Mouse (Mus musculus) midbrain, postnatal 0 days (tissue): ENCODE results near the gene Lrmp. TPM values are rescaled to one million over a fixed set of nuclear protein-coding genes. Genes with fewer than 3 reads are reported as not detected.

Experiments
- ATAC-seq: fragments of 200-750 bp; cut with Nextera tagmentation; 2 replicates; pipeline ENCODE4 v1.8.0; 2017; ENCODE audit warnings: moderate number of reproducible peaks, mild to moderate bottlenecking, moderate TSS enrichment, moderate library complexity; ENCODE audit not compliant: low FRiP score
- DNase-seq: peaks from one replicate; pipeline ENCODE4 v3.0.0-alpha.2; 2015; ENCODE audit warnings: low spot score
- H3K27ac ChIP-seq: fragments of 300-500 bp; sonication (generic); 2 replicates; pipeline ENCODE4 v1.5.1; 2014; ENCODE audit warnings: low read depth, mild to moderate bottlenecking, low read length, mixed read lengths
- H3K27me3 ChIP-seq: fragments of 300-500 bp; sonication (generic); 2 replicates; pipeline ENCODE4 v1.6.1; 2014; ENCODE audit warnings: low read length, control low read depth, mixed read lengths; ENCODE audit not compliant: insufficient read depth
- H3K36me3 ChIP-seq: fragments of 300-500 bp; sonication (generic); 2 replicates; pipeline ENCODE4 v1.6.1; 2014; ENCODE audit warnings: low read length, control low read depth, mixed read lengths; ENCODE audit not compliant: insufficient read depth
- H3K4me1 ChIP-seq: fragments of 300-500 bp; sonication (generic); 2 replicates; pipeline ENCODE4 v1.6.1; 2014; ENCODE audit warnings: mild to moderate bottlenecking, control low read depth, antibody characterized with exemption, low read length, mixed read lengths; ENCODE audit not compliant: insufficient read depth
- H3K4me2 ChIP-seq: fragments of 300-500 bp; sonication (generic); 2 replicates; pipeline ENCODE4 v1.6.1; 2014; ENCODE audit warnings: low read depth, mild to moderate bottlenecking, low read length, mixed read lengths; ENCODE audit not compliant: poor library complexity, severe bottlenecking
- H3K4me3 ChIP-seq: fragments of 300-500 bp; sonication (generic); 2 replicates; pipeline ENCODE4 v1.5.1; 2014; ENCODE audit warnings: low read depth, mild to moderate bottlenecking, low read length, moderate library complexity
- H3K9ac ChIP-seq: fragments of 300-500 bp; sonication (generic); replicated peaks from 2 replicates; pipeline ENCODE4 v1.6.1; 2014; ENCODE audit warnings: mild to moderate bottlenecking, low read length, moderate library complexity, mixed read lengths; ENCODE audit not compliant: poor library complexity, severe bottlenecking
- H3K9me3 ChIP-seq: fragments of 300-500 bp; sonication (generic); 2 replicates; pipeline ENCODE4 v1.6.1; 2016; ENCODE audit warnings: low read length, control low read depth
- CTCF ChIP-seq: IDR thresholded peaks from 2 replicates; pipeline ENCODE4 v1.5.1; 2016; ENCODE audit warnings: antibody characterized with exemption, mild to moderate bottlenecking
- WGBS: fragments of 180-500 bp; shearing (Covaris S2); extraction: QIAGEN DNeasy Blood & Tissue Kit; methylation state at CpG from one replicate; pipeline ENCODE4 v1.1.7; 2014; 5-methylcytosine and 5-hydroxymethylcytosine counted together
- polyA plus RNA-seq: library from polyadenylated mRNA; unstranded; fragments of >200 nt; fragmentation: Nextera tagmentation; extraction: Ambion mirVana; gene quantifications from 2 replicates; pipeline ENCODE4 v1.2.1, GENCODE M21; 2015
- total RNA-seq: library from RNA; depleted of rRNA; stranded (reverse); fragments of >200 nt; gene quantifications from 2 replicates; pipeline ENCODE4 v1.2.3, GENCODE M21; 2014

The Lrmp gene
- total and polyA plus RNA-seq, 2 experiments from 2014 or later: 0.59 to 1.8 TPM

DNA sequence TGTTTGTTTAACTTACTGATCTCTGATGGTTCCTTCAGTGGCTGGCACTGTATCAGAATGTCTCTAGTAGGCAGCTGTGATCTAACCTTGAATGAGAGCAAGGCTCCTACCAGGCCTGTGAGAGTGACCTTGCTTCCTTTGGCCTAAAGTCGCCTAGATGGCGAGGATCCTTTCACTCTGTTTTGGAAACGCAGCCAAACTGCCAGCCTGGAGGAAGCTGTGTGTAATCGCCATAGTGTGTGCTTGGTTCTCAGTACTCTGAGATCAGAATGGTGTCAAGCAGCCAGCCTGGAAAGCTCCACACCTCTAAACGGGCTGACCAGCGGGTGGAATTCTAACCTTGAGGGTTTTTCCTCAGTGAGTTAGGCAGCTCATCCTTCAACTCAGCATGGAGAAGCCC, 2.6 kb upstream of the Lrmp start:
- no peaks in the 10 kb centered on the region for H3K27me3 ChIP-seq
- no peak overlapping the region for H3K27ac ChIP-seq
- no peak overlapping the region for H3K4me3 ChIP-seq
- H3K9me3 ChIP-seq: no peaks in the 10 kb centered on the region
- H3K4me1 ChIP-seq: no peaks in the 10 kb centered on the region
- 72% methylated on average over 6 of the region's 6 CpGs for WGBS
- DNase-seq (no peak), ATAC-seq (no peak)
- no peaks in the 10 kb centered on the region for H3K36me3 ChIP-seq
- TF ChIP-seq CTCF: no peak
- H3K9ac ChIP-seq: no peak overlapping the region
- no peak overlapping the region for H3K4me2 ChIP-seq

DNA sequence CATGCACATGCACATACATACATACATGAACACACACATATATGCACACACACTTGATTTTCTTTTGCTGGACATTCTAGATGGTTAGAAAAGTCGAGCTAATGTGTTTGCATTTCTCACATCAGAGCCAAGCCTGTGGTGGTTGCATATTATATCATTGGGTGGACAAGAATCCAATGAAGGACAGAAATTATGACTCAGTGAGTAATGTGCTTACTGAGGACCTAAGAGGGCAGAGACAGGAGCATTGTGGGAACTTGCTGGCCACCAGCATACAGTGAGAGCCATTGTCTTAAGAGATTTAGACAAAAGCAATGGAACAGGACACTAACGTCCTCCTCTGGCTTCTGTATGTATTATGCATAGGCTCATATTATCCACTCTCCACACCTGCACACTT, 892 bp upstream of the Lrmp start:
- Histone ChIP-seq H3K36me3 (no peaks in the 10 kb centered on the region), H3K9ac (no peak overlapping the region), H3K4me3 (no peak overlapping the region), H3K9me3 (no peaks in the 10 kb centered on the region), H3K4me1 (no peaks in the 10 kb centered on the region), H3K27me3 (no peaks in the 10 kb centered on the region), H3K27ac (no peak overlapping the region), H3K4me2 (no peak overlapping the region)
- 88% methylated on average over 2 of the region's 2 CpGs for WGBS
- DNase-seq (no peak), ATAC-seq (no peak)
- no peak for TF ChIP-seq CTCF

DNA sequence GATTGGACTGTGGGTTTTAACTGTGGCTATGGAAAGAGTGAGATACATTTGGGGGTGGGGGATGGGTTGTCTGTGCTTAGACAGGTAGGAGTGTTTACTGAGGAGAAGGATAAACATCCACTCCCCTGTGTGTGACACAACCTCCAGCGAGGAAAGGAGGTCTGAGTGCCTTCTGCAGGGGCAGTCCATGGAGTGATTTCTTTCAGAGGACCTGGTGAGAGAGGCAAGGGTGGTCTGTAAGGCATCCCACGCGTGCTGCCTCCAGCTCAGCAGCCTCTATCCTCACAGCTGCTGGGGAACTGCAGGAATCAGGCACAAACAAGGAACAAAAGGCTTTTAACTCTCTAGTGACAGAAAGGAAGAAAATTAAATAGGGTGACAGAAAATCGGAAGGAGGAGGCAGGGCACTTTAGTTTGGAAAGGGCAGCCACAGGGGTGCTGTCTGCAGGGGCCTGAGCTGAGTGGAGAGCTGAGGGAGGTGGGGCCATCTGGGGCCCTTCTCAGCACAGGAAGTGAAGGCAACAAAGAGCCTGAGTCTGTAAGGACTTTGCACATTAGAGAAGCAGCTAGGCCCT, 732 bp downstream of the Lrmp start:
- whole genome bisulfite sequencing: 15% methylated on average over 4 of the region's 4 CpGs

DNA sequence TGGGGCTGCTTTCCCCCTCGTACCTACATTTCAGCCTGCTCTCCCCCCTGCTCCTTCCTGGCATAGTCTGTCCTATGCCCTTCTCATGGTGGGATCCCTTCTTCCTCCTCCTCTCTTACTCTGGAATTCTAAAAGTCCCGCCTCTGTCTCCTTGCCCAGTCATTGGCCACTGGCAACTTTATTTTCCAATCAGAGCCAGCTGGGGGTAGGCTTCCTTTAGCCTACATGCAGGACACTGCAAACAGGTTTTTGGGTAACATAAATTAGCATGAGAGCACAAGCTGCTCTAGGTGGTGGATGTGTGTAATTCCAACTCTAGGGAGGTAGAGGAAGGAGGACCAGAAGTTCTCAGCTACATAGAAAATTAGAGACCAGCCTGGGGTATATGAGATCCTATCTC, 4.6 kb downstream of the Lrmp start:
- DNase-seq (no peak), ATAC-seq (no peak)
- Histone ChIP-seq H3K27me3 (0 out of 2 replicates have a peak, but pooled peaks cover 3% of the 10 kb centered on the region), H3K4me1 (no peaks in the 10 kb centered on the region), H3K9ac (no peak overlapping the region), H3K36me3 (no peaks in the 10 kb centered on the region), H3K27ac (no peak overlapping the region), H3K4me3 (no peak overlapping the region), H3K9me3 (no peaks in the 10 kb centered on the region), H3K4me2 (no peak overlapping the region)
- WGBS: 70% methylated on average over 2 of the region's 2 CpGs
- TF ChIP-seq CTCF: no peak

More for the DNA sequence above, 732 bp downstream of the Lrmp start:
- no peaks in the 10 kb centered on the region for H3K27me3 ChIP-seq
- no peaks in the 10 kb centered on the region for H3K9me3 ChIP-seq
- DNase-seq: no peak
- no peak overlapping the region for H3K4me2 ChIP-seq
- no peak for TF ChIP-seq CTCF
- H3K4me1 ChIP-seq: no peaks in the 10 kb centered on the region
- no peaks in the 10 kb centered on the region for H3K36me3 ChIP-seq
- no peak for ATAC-seq
- H3K4me3 ChIP-seq: no peak overlapping the region
- H3K27ac ChIP-seq: no peak overlapping the region
- no peak overlapping the region for H3K9ac ChIP-seq

DNA sequence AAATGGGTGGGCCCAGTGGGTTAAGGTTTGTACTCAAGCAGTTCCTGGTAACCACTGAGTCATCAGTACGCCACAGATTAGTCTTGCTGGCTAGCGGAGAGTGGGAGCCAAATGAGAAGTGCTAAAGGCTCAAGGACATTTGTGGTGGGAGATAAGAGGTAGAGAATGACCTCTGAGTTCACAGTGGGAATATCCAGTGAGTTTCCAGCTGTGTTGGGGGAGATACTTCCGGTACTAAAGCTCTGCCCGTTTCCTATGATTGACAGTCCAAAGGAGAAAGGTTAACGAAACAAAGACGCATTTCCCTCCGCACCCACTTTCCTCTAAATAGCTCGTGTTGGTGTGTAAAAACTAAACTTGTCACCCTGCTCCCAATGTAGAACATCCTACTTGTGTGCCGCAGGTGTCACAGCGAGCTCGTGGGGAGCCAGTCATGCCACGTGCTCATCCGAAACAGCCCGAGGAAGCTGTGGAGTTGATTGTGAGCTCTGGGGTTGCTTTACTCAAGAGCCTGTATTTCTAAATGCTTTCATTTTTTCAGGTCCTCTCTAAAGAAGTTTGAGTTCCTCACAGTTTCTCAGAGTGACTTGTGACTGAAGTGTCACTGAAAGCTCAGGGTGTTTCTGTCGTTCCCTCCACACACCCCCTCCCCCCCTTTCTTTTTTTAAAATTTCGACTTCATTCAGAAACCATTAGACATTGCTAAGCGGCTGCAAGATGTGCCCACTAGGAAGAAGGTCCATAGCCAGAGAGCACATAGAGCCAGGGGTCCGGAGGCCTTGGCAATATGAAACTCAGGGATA, 5.5 kb downstream of the Lrmp start:
- Histone ChIP-seq H3K27ac (no peak overlapping the region), H3K36me3 (no peaks in the 10 kb centered on the region), H3K9ac (no peak overlapping the region), H3K27me3 (0 out of 2 replicates have a peak, but pooled peaks cover 3% of the 10 kb centered on the region), H3K4me2 (no peak overlapping the region), H3K4me3 (no peak overlapping the region), H3K4me1 (no peaks in the 10 kb centered on the region), H3K9me3 (no peaks in the 10 kb centered on the region)
- TF ChIP-seq CTCF: no peak
- DNase-seq: no peak
- ATAC-seq: no peak
- WGBS: 55% methylated on average over 18 of the region's 18 CpGs
